ENCODE assay signal across 7 mouse cellular contexts in genomic region chr6:124464305-124465271, GRCm38 (mm10). TPM values are rescaled to one million over a fixed set of nuclear protein-coding genes. Genes with fewer than 3 reads are reported as not detected.
DNase-seq lines count a peak whose midpoint lies in the region; ATAC-seq and TF ChIP-seq lines count a peak whose summit lies in the region.

Clstn3 (minus strand) TSS chr6:124464794.

- no peaks in the 10 kb centered on the region for H3K9me3 ChIP-seq in embryonic facial prominence, embryonic 10.5 days
- H3K9me3 ChIP-seq in limb, embryonic 10.5 days (replicated peaks), result no peaks in the 10 kb centered on the region
- no peaks in the 10 kb centered on the region for H3K9me3 ChIP-seq in midbrain, embryonic 13.5 days

- ATAC-seq in midbrain, embryonic 13.5 days, result peak; percentile 95

- H3K79me2 ChIP-seq in heart, adult 2 months (replicated peaks; ENCODE audit: control insufficient read depth, insufficient read depth, low read length), result no peaks in the 10 kb centered on the region

- H3K9ac ChIP-seq in heart, adult 2 months (ENCODE audit: low read depth, low read length), result no peak within 1 kb of the TSS
- peak within 1 kb of the TSS; percentile 84 for H3K9ac ChIP-seq in midbrain, embryonic 13.5 days (replicated peaks)

- H3K27ac ChIP-seq in embryonic facial prominence, embryonic 10.5 days (replicated peaks), result peak within 1 kb of the TSS; percentile 78
- H3K27ac ChIP-seq in heart, adult 2 months, result no peak within 1 kb of the TSS
- H3K27ac ChIP-seq in limb, embryonic 10.5 days, result peak within 1 kb of the TSS; percentile 67
- peak within 1 kb of the TSS; percentile 86 for H3K27ac ChIP-seq in midbrain, embryonic 13.5 days

- H3K4me1 ChIP-seq in embryonic facial prominence, embryonic 10.5 days, result peaks cover 22% of the 10 kb centered on the region
- H3K4me1 ChIP-seq in heart, adult 2 months (ENCODE audit: control insufficient read depth, insufficient read depth, low read length), result no peaks in the 10 kb centered on the region; the same call in 1 of the 2 replicates
- H3K4me1 ChIP-seq in limb, embryonic 10.5 days, result peaks cover 18% of the 10 kb centered on the region
- peaks cover 34% of the 10 kb centered on the region for H3K4me1 ChIP-seq in midbrain, embryonic 13.5 days (replicated peaks)

- H3K4me3 ChIP-seq in embryonic facial prominence, embryonic 10.5 days, result peak within 1 kb of the TSS; percentile 65
- 0 out of 2 replicates have a peak within 1 kb of the TSS, but pooled peaks have one; percentile 5 for H3K4me3 ChIP-seq in heart, adult 2 months
- peak within 1 kb of the TSS; percentile 57 for H3K4me3 ChIP-seq in limb, embryonic 10.5 days
- peak within 1 kb of the TSS; percentile 59 for H3K4me3 ChIP-seq in midbrain, embryonic 13.5 days (replicated peaks)

- intact Hi-C loops in heart, adult 2 months (cut with DNase I), result no loop called here

- 5% methylated on average over 27 of the region's 27 CpGs for WGBS in embryonic facial prominence, embryonic 10.5 days
- 7% methylated on average over 27 of the region's 27 CpGs for WGBS in heart, adult 2 months
- 7% methylated on average over 27 of the region's 27 CpGs for WGBS in limb, embryonic 10.5 days
- WGBS in midbrain, embryonic 13.5 days, result 7% methylated on average over 27 of the region's 27 CpGs

- TF ChIP-seq CTCF in heart, adult 2 months (IDR thresholded peaks at IDR 0.05), result no peak

- no peak for TF ChIP-seq EP300 in heart, adult 2 months (IDR thresholded peaks at IDR 0.05; ENCODE audit: insufficient read depth, low read depth, low read length)

- H3K36me3 ChIP-seq in embryonic facial prominence, embryonic 10.5 days (replicated peaks), result no peaks in the 10 kb centered on the region
- H3K36me3 ChIP-seq in heart, adult 2 months (ENCODE audit: control insufficient read depth, insufficient read depth, low read length), result no peaks in the 10 kb centered on the region
- H3K36me3 ChIP-seq in limb, embryonic 10.5 days, result no peaks in the 10 kb centered on the region
- peaks cover 18% of the 10 kb centered on the region for H3K36me3 ChIP-seq in midbrain, embryonic 13.5 days

- H3K27me3 ChIP-seq in embryonic facial prominence, embryonic 10.5 days (replicated peaks; ENCODE audit: low read depth, poor library complexity, severe bottlenecking), result peaks cover 30% of the 10 kb centered on the region
- H3K27me3 ChIP-seq in heart, adult 2 months (ENCODE audit: control insufficient read depth, insufficient read depth, low read length), result no peaks in the 10 kb centered on the region; the same call in 1 of the 2 replicates
- peaks cover 30% of the 10 kb centered on the region for H3K27me3 ChIP-seq in limb, embryonic 10.5 days (ENCODE audit: low read depth, poor library complexity, severe bottlenecking)
- no peaks in the 10 kb centered on the region for H3K27me3 ChIP-seq in midbrain, embryonic 13.5 days

- no peak for TF ChIP-seq POLR2A in heart, adult 2 months (IDR thresholded peaks at IDR 0.05; ENCODE audit: insufficient read depth, low read depth, low read length)

- peak; percentile 55 to 56 for DNase-seq in adrenal gland, postnatal 4 days (ENCODE audit: low spot score in 2 of 2)
- peak; percentile 88 for DNase-seq in embryonic facial prominence, embryonic 10.5 days (ENCODE audit: low spot score)
- peak; percentile 54 to 59 for DNase-seq in heart, adult 2 months
- DNase-seq in kidney, adult 18-20 months, result peak; percentile 57
- peak; percentile 84 for DNase-seq in limb, embryonic 10.5 days (ENCODE audit: low spot score)
- peak; percentile 48 to 52 for DNase-seq in spleen, adult 18-20 months

- H3K4me2 ChIP-seq in midbrain, embryonic 13.5 days (replicated peaks), result peak within 1 kb of the TSS; percentile 75

RNA-seq across cellular contexts. Expression of gene Clstn3, which starts in this region (rescaled TPM):
- total RNA-seq in adrenal gland, postnatal 4 days (2021), result 10 to 100 TPM; 33.9 to 35.3 TPM
- polyA plus RNA-seq in embryonic facial prominence, embryonic 10.5 days (2016; fragmentation: Nextera tagmentation; extraction: Ambion mirVana), result 5.5 and 8.7 TPM in 2 replicates
- 1 to 10 TPM; 1.4 to 1.9 TPM for total RNA-seq in heart, adult 2 months (2021)
- polyA plus RNA-seq in heart, adult 2 months (2012; rRNA removed), result 5.1 and 11.8 TPM in 2 replicates
- 2.1 and 5.4 TPM in 2 replicates for polyA plus RNA-seq in limb, embryonic 10.5 days (2016; fragmentation: Nextera tagmentation; extraction: Ambion mirVana)
- 68.2 and 72.8 TPM in 2 replicates for polyA plus RNA-seq in midbrain, embryonic 13.5 days (2015; fragmentation: Nextera tagmentation; extraction: Ambion mirVana)

Comparison
In these comparisons a context has a peak if more than half of its experiments do, and no peak if none do; other contexts are left out.
1. RNA of gene Clstn3 (total RNA-seq): 33.9 to 35.3 TPM in adrenal gland, postnatal 4 days; 1.4 to 1.9 TPM in heart, adult 2 months; every median in the first group is over 10 times any median in the second.
2. H3K4me3 ChIP-seq: peak in every context shown above with its lines; median percentile 65 in embryonic facial prominence, embryonic 10.5 days; 59 in midbrain, embryonic 13.5 days; 57 in limb, embryonic 10.5 days; 5 in heart, adult 2 months.
3. Peak in every context shown above with its lines, with median percentiles within 50 percentile points of each other: DNase-seq.